Comparison of ENCODE assay signal across 8 mouse cellular contexts in genomic region chr12:67220641-67221231, GRCm38 (mm10). TPM values are rescaled to one million over a fixed set of nuclear protein-coding genes. Genes with fewer than 3 reads are reported as not detected.
DNase-seq lines count a peak whose midpoint lies in the region; ATAC-seq lines count a peak whose summit lies in the region.

No protein-coding gene starts in this region.

- H3K27me3 ChIP-seq in megakaryocyte, embryonic 14.5 days (replicated peaks) = peaks cover 51% of the 10 kb centered on the region
- peaks cover 43% of the 10 kb centered on the region for H3K27me3 ChIP-seq in embryonic facial prominence, embryonic 12.5 days
- no peaks in the 10 kb centered on the region for H3K27me3 ChIP-seq in midbrain, embryonic 15.5 days (replicated peaks)

- H3K4me2 ChIP-seq in embryonic facial prominence, embryonic 12.5 days (replicated peaks) = peak overlapping the region; percentile 91
- H3K4me2 ChIP-seq in midbrain, embryonic 15.5 days = peak overlapping the region; percentile 86

- WGBS in embryonic facial prominence, embryonic 12.5 days = under 1% methylated on average over 42 of the region's 43 CpGs
- WGBS in midbrain, embryonic 15.5 days = under 1% methylated on average over 43 of the region's 43 CpGs

- intact Hi-C loops in heart, postnatal 10 days (cut with DNase I) = no loop called here

- peak overlapping the region; percentile 65 for H3K4me3 ChIP-seq in megakaryocyte, embryonic 14.5 days (replicated peaks)
- H3K4me3 ChIP-seq in embryonic facial prominence, embryonic 12.5 days = peak overlapping the region; percentile 56
- peak overlapping the region; percentile 98 for H3K4me3 ChIP-seq in midbrain, embryonic 15.5 days

- H3K4me1 ChIP-seq in megakaryocyte, embryonic 14.5 days = peaks cover 24% of the 10 kb centered on the region
- peaks cover 4% of the 10 kb centered on the region; the same call in 1 of the 2 replicates for H3K4me1 ChIP-seq in embryonic facial prominence, embryonic 12.5 days
- peaks cover 22% of the 10 kb centered on the region for H3K4me1 ChIP-seq in midbrain, embryonic 15.5 days

- H3K9me3 ChIP-seq in megakaryocyte, embryonic 14.5 days = peaks cover 11% of the 10 kb centered on the region
- H3K9me3 ChIP-seq in embryonic facial prominence, embryonic 12.5 days = no peaks in the 10 kb centered on the region
- no peaks in the 10 kb centered on the region for H3K9me3 ChIP-seq in midbrain, embryonic 15.5 days

- H3K27ac ChIP-seq in embryonic facial prominence, embryonic 12.5 days = no peak overlapping the region
- H3K27ac ChIP-seq in midbrain, embryonic 15.5 days = peak overlapping the region; percentile 94

- H3K36me3 ChIP-seq in megakaryocyte, embryonic 14.5 days (replicated peaks; ENCODE audit: low read length) = no peaks in the 10 kb centered on the region
- no peaks in the 10 kb centered on the region for H3K36me3 ChIP-seq in embryonic facial prominence, embryonic 12.5 days
- H3K36me3 ChIP-seq in midbrain, embryonic 15.5 days (replicated peaks) = no peaks in the 10 kb centered on the region

- H3K9ac ChIP-seq in embryonic facial prominence, embryonic 12.5 days = peak overlapping the region; percentile 63
- peak overlapping the region; percentile 94 for H3K9ac ChIP-seq in midbrain, embryonic 15.5 days

- ATAC-seq in megakaryocyte, adult 5-6 weeks (ENCODE audit: poor library complexity, severe bottlenecking) = no peak
- peak; percentile 23; the same call in 1 of the 2 replicates for ATAC-seq in embryonic facial prominence, embryonic 12.5 days (ENCODE audit: insufficient number of reproducible peaks, insufficient read depth, low FRiP score, low TSS enrichment)
- peak; percentile 40 for ATAC-seq in midbrain, embryonic 15.5 days (replicated peaks)

- peak; percentile 5 to 6 for DNase-seq in heart, postnatal 10 days
- DNase-seq in left cerebral cortex, adult 11 months (ENCODE audit: low spot score) = peak; percentile 59
- no peak for DNase-seq in natural killer cell, adult 2 months (ENCODE audit: low spot score in 2 of 2)
- no peak for DNase-seq in urinary bladder, postnatal 36 days (ENCODE audit: low spot score in 2 of 2)

RNA-seq across cellular contexts. Expression of gene Mdga2, which starts 1.6 kb away (rescaled TPM):
- not detected in 2 replicates for polyA plus RNA-seq in megakaryocyte, embryonic 14.5 days (2012; ENCODE audit: insufficient read depth, low replicate concordance)
- not detected in 2 replicates for total RNA-seq in megakaryocyte, adult 5-6 weeks (2015)
- total RNA-seq in megakaryocyte, adult 5-6 weeks (2017) = not detected in 2 replicates
- polyA plus RNA-seq in embryonic facial prominence, embryonic 12.5 days (2016; fragmentation: Nextera tagmentation; extraction: Ambion mirVana) = 5.7 and 7.3 TPM in 2 replicates
- 1 to 10 TPM; 1.3 to 1.4 TPM for total RNA-seq in heart, postnatal 10 days (2021)
- polyA plus RNA-seq in midbrain, embryonic 15.5 days (2015; fragmentation: Nextera tagmentation; extraction: Ambion mirVana) = 39.2 and 41.2 TPM in 2 replicates

Comparison
In these comparisons a context has a peak if more than half of its experiments do, and no peak if none do; other contexts are left out.
1. DNase-seq: peak in heart, postnatal 10 days (2 of 2) and left cerebral cortex, adult 11 months (single experiment); none in natural killer cell, adult 2 months (0 of 2) and urinary bladder, postnatal 36 days (0 of 2).
2. Peak in every context shown above with its lines, with median percentiles within 50 percentile points of each other: H3K4me3 ChIP-seq.